Mouse (Mus musculus) ES-E14 (cell line): ENCODE measurements around the gene Syngr1. TPM values are rescaled to one million over a fixed set of nuclear protein-coding genes. Genes with fewer than 3 reads are reported as not detected.

ENCODE experiments used
- DNase-seq: peaks from one replicate; pipeline ENCODE4 v3.0.0-alpha.2; 2013; ENCODE audit warnings: low read depth, low spot score
- H3K27ac ChIP-seq: 2 replicates; pipeline ENCODE4 v1.5.1; 2012; ENCODE audit warnings: low read depth, mild to moderate bottlenecking, low read length, moderate library complexity, mixed read lengths; ENCODE audit not compliant: poor library complexity, insufficient read depth, severe bottlenecking
- H3K36me3 ChIP-seq: 2 replicates; pipeline ENCODE4 v1.6.1; 2012; ENCODE audit warnings: mild to moderate bottlenecking, low read length, moderate library complexity, mixed read lengths; ENCODE audit not compliant: control insufficient read depth, poor library complexity, insufficient read depth, severe bottlenecking
- H3K4me1 ChIP-seq, 2 experiments: fragments of 150-350 bp in 1 of 2; sonication (generic) in 1 of 2; 2 replicates each; pipeline ENCODE4 v1.6.1; 2012; ENCODE audit warnings: low read length in 2 of 2, mild to moderate bottlenecking in 1 of 2, mixed read lengths in 1 of 2; ENCODE audit not compliant: control insufficient read depth in 2 of 2, insufficient read depth in 2 of 2, poor library complexity in 1 of 2
- H3K4me3 ChIP-seq, 2 experiments: fragments of 150-350 bp in 1 of 2; sonication (generic) in 1 of 2; 2 replicates each; pipeline ENCODE4 v1.5.1; 2012; ENCODE audit warnings: low read length in 2 of 2, low read depth in 1 of 2, mild to moderate bottlenecking in 1 of 2, mixed read lengths in 1 of 2; ENCODE audit not compliant: insufficient read depth in 1 of 2, poor library complexity in 1 of 2, severe bottlenecking in 1 of 2
- H3K9ac ChIP-seq: 2 replicates; pipeline ENCODE4 v1.6.1; 2012; ENCODE audit warnings: low read depth, mild to moderate bottlenecking, low read length, mixed read lengths; ENCODE audit not compliant: poor library complexity, insufficient read depth, severe bottlenecking
- H3K9me3 ChIP-seq: fragments of 150-350 bp; sonication (generic); 2 replicates; pipeline ENCODE4 v1.6.1; 2012; ENCODE audit warnings: low read depth, mild to moderate bottlenecking, low read length; ENCODE audit not compliant: control insufficient read depth, insufficient read depth
- CHD2 ChIP-seq: IDR thresholded peaks from 2 replicates; pipeline ENCODE4 v1.6.1; 2014; ENCODE audit warnings: mild to moderate bottlenecking, low read depth, low read length, inconsistent platforms
- HCFC1 ChIP-seq: IDR thresholded peaks from 2 replicates; pipeline ENCODE4 v1.6.1; 2012; ENCODE audit warnings: low read length, inconsistent platforms, borderline replicate concordance; ENCODE audit not compliant: insufficient read depth
- MAFK ChIP-seq: IDR thresholded peaks from 2 replicates; pipeline ENCODE4 v1.6.1; 2014; ENCODE audit warnings: mild to moderate bottlenecking, low read depth, low read length, inconsistent platforms; ENCODE audit not compliant: insufficient read depth
- ZC3H11A ChIP-seq: IDR thresholded peaks from 2 replicates; pipeline ENCODE4 v1.6.1; 2012; ENCODE audit warnings: low read depth, mild to moderate bottlenecking, inconsistent platforms, low read length, borderline replicate concordance
- ZNF384 ChIP-seq: IDR thresholded peaks from 2 replicates; pipeline ENCODE4 v1.6.1; 2012; ENCODE audit warnings: low read depth, low read length, inconsistent platforms
- in situ Hi-C, 2 experiments: fragments of 600-800 bp; cut with MboI; formaldehyde crosslinking; loops; one replicate each; pipeline ENCODE4 v1.15.1; 2025; ENCODE audit warnings: low sequenced_read_pairs in 2 of 2, inconsistent platforms in 1 of 2; ENCODE audit not compliant: unreplicated experiment in 2 of 2
- total RNA-seq: library from RNA; depleted of rRNA; stranded (reverse); fragments of 300-350 nt; gene quantifications from 2 replicates; pipeline ENCODE4 v1.2.3, GENCODE M21; 2012

Gene Syngr1
- total RNA-seq, 1 experiment = 78.8 TPM

DNA sequence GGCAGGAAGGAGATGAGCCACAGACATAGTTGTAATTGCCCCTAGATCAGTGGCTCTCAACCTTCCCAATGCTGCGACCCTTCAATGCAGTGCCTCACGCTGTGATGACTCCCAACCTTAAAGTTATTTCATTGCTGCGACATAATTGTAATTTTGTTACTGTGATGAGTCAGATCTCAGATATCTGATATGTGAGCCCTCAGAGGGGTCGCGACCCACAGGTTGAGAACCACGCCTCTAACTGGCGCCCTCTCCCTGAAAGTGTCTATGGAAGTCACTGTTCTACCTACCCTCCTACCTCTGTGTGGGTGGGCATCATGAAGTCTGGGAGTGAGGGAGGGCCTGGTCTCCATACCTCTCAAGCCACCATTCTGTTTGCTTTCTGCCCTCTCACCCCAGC is 23.3 kb downstream of the Syngr1 start:
- in situ Hi-C loops = loop anchor here in 1 of 2 experiments (10.0 kb wide), 1 partner anchor 110 kb away; no protein-coding TSS in a partner anchor
- Histone ChIP-seq H3K9me3 (no peaks in the 10 kb centered on the region), H3K27ac (peak overlapping the region; percentile 45; the same call in 1 of the 2 replicates), H3K4me1 (peaks cover 3 to 23% of the 10 kb centered on the region in 2 experiments; a peak in 3 of 4 replicates), H3K4me3 (no peak overlapping the region), H3K9ac (no peak overlapping the region), H3K36me3 (peaks cover 18% of the 10 kb centered on the region)
- no peak for DNase-seq
- no peak for TF ChIP-seq ZC3H11A
- no peak for TF ChIP-seq MAFK
- TF ChIP-seq CHD2 = peak; percentile 94
- no peak for TF ChIP-seq ZNF384
- TF ChIP-seq HCFC1 = no peak

DNA sequence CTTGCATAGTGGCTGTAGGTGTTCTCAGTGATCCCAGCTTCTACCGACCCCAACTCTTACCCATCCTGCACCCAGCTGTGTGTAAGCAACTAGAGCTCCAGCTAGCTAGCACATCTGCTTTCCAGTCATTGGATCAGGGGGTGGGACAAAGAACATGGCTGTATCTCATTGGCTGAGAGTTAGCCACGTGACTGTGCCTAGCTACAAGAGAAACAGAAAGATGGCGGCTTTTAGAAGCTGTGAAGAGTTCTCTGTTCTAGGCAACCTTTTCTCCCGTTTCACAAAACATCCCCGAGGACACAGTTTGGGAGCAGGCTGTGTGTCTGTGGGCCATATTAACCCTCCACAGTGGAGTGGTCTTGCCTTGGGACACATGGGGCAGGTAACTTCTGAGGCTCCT is 24.1 kb downstream of the Syngr1 start:
- Histone ChIP-seq H3K4me3 (peak overlapping the region; percentile 56 to 62), H3K27ac (peak overlapping the region; percentile 74; the same call in 1 of the 2 replicates), H3K9me3 (no peaks in the 10 kb centered on the region), H3K4me1 (peaks cover 3 to 23% of the 10 kb centered on the region in 2 experiments; a peak in 3 of 4 replicates), H3K36me3 (peaks cover 18% of the 10 kb centered on the region), H3K9ac (peak overlapping the region; percentile 67)
- DNase-seq = peak; percentile 88
- in situ Hi-C loops = loop anchor here in 1 of 2 experiments (10.0 kb wide), 1 partner anchor 110 kb away; no protein-coding TSS in a partner anchor
- TF ChIP-seq CHD2 = no peak
- no peak for TF ChIP-seq ZC3H11A
- TF ChIP-seq ZNF384 = no peak
- TF ChIP-seq MAFK = no peak
- no peak for TF ChIP-seq HCFC1

- peak overlapping the region; percentile 67 for H3K9ac ChIP-seq
- TF ChIP-seq HCFC1 (no peak), ZNF384 (no peak), MAFK (no peak), CHD2 (no peak), ZC3H11A (no peak)
- H3K27ac ChIP-seq = peak overlapping the region; percentile 74
- no peak for DNase-seq
- peaks cover 16% of the 10 kb centered on the region for H3K36me3 ChIP-seq
- peak overlapping the region; percentile 56 to 62 for H3K4me3 ChIP-seq
- in situ Hi-C loops = loop anchor here in 1 of 2 experiments (10.0 kb wide), 1 partner anchor 109 kb away; no protein-coding TSS in a partner anchor
- peaks cover 3 to 23% of the 10 kb centered on the region in 2 experiments; a peak in 3 of 4 replicates for H3K4me1 ChIP-seq
- H3K9me3 ChIP-seq = no peaks in the 10 kb centered on the region
Measured at GRCm38 (mm10) chr15:80115866-80116794, 25.0 kb downstream of the Syngr1 start.

DNA sequence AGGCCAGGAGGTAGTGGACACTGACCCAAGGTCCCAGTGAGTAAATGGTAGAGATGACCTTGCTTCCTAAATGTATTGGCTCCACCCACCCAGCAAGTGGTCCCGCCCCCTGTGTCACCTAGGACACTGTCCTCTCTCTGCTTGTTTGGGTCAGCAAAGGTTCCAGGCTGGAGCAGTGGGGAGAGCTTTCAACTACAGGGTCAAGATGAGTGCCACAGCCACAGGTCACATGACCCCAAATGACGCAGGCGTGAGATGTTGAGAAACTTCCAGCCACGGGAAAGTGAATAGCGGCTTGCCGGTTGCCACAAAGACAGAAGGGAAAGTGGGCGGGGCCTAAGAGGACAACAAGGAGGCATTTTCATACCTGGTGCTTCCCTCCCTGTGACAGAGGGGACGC is 26.0 kb downstream of the Syngr1 start:
- Histone ChIP-seq H3K4me3 (peak overlapping the region in 1 of 2 experiments; percentile 25; a peak in 1 of 4 replicates), H3K36me3 (peaks cover 11% of the 10 kb centered on the region; the same call in 1 of the 2 replicates), H3K9me3 (no peaks in the 10 kb centered on the region), H3K9ac (no peak overlapping the region), H3K27ac (no peak overlapping the region), H3K4me1 (peaks cover 3 to 23% of the 10 kb centered on the region in 2 experiments; a peak in 3 of 4 replicates)
- in situ Hi-C loops = loop anchor here in 1 of 2 experiments (10.0 kb wide), 1 partner anchor 108 kb away; no protein-coding TSS in a partner anchor
- DNase-seq = no peak
- TF ChIP-seq MAFK = no peak
- no peak for TF ChIP-seq ZNF384
- no peak for TF ChIP-seq HCFC1
- TF ChIP-seq ZC3H11A = no peak
- no peak for TF ChIP-seq CHD2
